Mouse (Mus musculus): Measurements from ENCODE around the gene Arl2bp.
A peak's percentile ranks its signal among the peaks of the same experiment; 100 is the strongest.

Arl2bp gene

DNA sequence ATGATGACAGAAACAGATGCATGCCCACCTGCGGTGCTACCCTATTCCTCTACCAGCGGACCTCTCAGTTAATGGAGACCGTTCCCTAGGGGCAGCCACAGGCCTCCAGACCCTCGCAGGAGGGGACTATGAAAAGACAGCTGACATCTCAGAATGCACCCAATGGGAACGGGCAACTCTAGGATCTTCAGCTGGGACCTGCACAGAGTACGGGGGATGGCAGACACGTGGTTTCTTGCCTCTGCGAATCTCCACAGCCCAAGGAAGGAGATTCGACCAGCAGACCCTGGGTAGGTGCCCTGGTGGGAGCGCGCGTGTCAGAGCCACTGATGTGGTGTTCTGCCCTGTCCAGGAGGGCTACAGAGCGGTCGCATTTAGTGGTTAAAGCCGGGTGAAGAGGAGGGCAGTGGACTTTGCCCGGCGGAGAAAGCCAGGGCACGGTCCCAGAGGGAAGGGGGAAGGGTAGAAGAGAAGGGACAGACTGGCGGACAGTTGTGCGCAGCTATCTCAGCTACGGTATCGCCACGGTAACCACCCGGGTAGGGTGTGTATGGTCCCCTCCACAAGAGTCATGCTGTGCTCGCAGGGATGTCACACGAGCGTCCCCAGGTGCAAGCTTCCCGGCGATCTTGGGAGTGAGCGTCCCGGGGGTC, 29.1 kb downstream of the Arl2bp start:
- DNase-seq (ENCODE audit: low read depth, low spot score), result no peak

DNA sequence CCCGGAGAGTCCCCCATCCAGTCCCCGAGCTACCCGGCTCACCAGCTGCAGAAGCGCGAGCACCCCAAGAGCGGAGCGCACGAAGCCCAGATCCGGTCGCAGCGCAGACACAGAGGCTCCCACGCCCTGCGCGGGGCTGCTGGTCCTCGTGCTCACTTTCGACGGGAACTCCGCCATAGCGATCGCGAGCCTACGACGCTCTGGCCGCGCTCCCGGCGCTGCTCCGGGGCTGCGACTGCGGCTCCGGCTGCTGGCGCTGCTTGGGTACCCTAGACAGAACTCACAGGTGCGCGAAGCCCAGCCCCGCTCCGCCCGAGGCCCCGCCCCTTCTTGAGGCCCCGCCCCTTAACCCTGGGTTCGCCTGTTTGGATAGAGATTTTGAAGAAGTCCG, 29.6 kb downstream of the Arl2bp start, which contains the start of gene Pllp:
Pllp (minus strand) TSS at position 285 of the 391 bp plus-strand sequence.
- peak; percentile 53 for DNase-seq (ENCODE audit: low read depth, low spot score)

DNA sequence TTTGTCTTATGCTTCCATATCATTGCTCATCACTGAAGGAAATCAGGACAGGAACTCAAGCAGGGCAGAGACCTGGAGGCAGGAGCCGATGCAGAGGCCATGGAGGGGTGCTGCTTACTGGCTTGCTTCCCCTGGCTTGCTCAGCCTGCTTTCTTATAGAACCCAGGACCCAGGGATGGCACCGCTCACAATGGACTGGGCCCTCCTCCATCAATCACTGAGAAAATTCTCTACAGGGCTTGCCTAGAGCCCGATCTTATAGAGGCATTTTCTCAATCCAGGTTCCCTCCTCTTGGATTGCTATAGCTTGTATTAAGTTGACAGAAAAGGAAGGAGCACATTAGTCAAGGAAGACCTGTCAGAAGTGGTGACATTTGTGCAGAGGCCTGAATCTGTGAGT, 30.2 kb downstream of the Arl2bp start:
- no peak for DNase-seq (ENCODE audit: low read depth, low spot score)

DNA sequence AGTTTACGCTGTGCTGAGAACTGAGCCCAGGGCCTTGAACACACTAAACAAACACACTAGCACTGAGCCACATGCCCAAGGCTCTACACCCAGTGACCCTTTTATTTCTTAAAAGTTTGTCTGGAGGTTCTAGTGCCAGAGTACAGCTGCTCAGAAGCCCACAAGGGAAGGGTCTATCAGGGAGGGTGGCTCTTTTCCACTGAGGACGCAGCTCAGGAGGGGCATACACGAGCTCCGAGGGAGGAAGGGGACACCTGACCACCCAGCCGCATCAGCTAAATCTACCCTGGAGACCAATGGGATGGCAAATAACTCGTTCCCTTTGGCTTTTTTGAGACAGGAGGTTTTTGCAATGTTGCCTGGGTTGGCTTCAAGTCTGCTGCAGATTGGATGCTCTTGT, 31.6 kb downstream of the Arl2bp start:
- DNase-seq (ENCODE audit: low read depth, low spot score), result no peak

DNA sequence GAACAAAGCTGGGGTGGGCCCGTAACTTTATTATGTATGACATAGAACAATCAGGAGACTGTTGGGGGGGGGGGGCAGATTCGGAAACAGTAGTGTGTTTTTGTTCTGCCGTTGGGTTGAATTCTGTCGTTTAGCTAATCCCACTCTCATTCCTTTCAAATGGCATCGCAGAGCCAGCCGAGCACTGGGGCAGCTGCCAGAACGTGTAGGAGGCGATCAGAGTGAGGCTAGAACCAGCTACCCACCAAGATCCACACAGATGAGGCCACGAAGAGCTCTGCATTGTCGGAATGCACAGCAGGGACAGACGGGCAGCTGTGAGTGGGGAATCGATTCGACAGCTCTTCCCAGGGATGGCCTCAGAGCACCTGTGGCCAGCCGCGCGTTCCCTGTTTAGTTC, 33.0 kb downstream of the Arl2bp start:
- no peak for DNase-seq (ENCODE audit: low read depth, low spot score)

DNA sequence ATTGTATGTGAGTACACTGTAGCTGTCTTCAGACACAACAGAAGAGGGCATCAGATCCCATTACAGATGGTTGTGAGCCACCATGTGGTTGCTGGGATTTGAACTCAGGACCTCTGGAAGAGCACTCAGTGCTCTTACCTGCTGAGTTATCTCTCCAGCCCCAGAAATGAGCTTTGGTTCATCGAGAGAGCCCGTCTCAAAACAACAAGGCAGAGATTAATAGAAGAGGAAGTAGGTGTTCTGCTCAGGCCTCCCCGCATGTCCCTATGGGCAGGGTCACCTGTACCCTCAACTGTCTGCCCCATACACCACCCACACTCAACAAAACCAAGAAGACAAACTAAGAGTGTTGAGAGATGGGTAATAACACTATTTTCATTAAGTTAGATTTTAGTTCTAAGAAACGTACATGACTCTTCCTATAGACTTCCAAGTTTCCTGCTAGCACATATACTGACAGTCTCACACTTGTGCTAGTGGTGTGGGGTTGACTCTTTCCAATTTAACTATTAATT, 34.1 kb downstream of the Arl2bp start:
- no peak for DNase-seq (ENCODE audit: low read depth, low spot score)

DNA sequence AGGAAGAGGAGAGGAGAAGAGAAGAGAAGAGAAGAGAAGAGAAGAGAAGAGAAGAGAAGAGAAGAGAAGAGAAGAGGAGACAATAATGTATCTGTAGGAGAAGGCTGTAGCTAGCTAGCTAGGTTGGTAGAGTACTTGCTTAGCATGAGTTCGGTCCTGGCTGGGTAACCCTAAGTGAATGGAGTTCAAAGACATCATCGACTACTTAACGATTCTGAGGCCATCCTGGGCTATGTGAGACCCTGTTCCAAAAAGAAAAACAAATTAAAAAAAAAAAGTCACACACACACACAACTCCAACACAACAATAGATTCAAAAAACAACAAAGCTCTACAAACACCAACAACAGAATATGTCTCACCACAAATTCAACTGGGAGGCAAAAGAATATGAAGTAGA, 35.8 kb downstream of the Arl2bp start:
- peak; percentile 23 for DNase-seq (ENCODE audit: low read depth, low spot score)

DNA sequence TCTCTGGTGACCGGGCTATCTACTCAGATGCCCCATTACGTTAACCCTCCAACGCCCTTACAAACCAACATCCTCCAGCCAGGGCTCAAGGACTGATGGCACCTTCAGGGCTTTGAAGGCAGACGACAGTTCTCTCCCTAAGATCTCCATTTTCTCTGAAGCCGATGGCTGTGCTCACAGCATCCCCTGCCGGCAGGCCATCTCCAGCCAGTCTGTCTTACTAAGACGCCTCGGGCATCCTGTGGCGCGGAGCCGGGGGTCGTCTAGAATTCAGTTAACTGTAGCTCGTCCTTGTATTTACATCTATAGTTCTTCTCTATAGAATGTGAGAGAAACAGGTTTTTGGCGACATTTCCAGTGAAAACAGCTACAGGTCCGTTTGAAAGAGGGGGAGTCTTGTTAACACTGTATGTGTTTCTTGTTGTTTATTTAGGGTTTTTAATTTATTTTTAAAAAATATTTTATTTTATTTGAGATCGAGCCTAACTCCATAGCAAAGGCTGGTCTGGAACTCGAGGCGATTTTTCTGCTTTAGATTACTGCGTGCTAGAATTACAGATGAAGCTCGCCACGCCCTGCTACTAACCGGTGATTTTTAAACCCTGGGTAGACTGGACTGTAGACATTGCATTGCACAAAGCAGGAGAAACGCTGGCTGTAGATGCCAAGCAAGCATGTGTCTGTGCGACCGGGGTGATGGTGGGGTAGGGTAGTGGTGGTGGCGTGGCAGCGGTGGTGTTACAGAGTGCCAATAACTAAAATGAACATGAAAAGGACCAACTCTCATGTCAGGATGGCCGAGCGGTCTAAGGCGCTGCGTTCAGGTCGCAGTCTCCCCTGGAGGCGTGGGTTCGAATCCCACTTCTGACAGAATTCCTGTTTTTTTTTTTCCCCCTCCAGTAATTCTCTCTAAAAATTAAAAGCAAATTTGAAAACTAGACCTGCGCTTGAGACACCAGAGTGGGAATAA, 36.7 kb downstream of the Arl2bp start:
- peak; percentile 89 for DNase-seq (ENCODE audit: low read depth, low spot score)

DNA sequence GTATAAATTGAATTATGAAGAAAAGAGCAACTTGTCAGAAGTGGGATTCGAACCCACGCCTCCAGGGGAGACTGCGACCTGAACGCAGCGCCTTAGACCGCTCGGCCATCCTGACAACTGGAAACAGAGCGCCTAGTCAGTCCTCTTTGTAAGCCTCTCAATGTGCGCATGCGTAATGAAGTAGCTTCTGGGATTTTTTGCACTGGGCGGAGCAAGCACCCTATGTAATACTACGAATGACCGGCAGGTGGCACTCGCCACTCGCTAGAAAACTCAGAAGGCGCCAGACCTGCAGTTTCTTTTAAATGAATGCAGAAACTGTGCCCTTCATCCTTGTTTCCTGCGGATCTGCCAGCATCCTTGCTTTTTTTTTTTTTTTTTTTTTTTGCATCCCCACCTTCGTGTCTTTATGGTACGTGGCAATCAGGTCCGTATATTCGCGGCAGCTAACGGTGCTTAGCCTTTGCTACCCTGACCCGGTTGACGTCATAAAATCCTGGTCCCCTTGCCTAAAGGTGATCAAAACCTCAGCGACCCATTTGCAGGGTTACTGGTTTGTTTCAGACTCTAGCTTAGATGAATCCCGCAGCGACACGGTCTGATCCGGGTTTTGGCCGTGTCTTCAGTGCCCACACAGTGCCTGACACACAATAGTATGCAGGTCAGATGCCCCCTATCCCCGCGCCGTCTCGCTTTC, 37.7 kb downstream of the Arl2bp start:
- peak; percentile 98 for DNase-seq (ENCODE audit: low read depth, low spot score)

DNA sequence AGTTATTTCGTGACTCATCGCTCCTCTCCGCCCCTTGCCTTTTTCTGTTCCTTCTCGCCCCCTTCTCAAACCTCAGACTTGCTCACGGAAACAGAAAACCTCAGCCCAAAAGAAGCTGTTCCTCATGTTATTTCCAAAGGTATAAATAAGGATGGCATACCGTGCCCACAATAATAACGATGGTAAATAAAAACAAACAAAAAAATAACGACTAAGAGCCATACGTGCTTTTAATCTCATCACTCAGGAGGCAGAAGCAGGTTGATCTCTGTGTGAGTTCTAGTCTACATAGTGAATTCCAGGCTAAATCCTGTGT, 38.2 kb downstream of the Arl2bp start:
- DNase-seq (ENCODE audit: low read depth, low spot score), result no peak

GRCm38 (mm10) chr8:94705581-94706245, 39.3 kb downstream of the Arl2bp start:
- DNase-seq (ENCODE audit: low read depth, low spot score), result no peak

DNA sequence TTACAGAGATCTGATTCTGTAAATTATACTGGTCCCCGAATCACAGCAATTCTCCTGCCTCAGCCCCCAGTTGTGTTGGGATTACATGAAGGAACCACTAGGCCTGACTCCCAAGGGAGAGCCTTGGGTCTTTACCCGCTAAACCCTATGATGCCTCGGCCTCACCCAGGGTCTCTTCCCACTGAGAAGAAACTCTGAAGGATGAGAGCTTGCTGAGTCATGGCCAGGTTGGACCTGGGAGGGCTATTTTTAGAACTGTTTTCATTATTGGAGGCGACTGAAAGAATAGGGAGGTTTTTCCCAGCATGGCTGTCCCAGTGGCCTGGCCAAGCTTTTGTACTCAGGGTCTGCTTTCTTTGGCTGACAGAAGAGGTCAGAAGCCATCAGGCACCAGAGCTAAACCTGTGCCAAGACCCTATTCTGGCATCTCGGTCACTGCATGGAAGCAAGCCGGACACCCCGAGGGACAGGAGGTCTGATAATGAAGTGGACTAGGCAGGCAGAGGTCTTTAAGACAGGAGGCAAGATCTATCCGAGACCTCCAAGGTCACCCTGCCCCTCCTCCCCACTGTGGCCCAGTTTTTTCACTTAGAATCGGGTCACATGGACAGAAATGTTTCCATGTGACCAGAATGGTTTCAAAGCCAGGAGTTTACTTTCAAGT, 40.5 kb downstream of the Arl2bp start:
- no peak for DNase-seq (ENCODE audit: low read depth, low spot score)

DNA sequence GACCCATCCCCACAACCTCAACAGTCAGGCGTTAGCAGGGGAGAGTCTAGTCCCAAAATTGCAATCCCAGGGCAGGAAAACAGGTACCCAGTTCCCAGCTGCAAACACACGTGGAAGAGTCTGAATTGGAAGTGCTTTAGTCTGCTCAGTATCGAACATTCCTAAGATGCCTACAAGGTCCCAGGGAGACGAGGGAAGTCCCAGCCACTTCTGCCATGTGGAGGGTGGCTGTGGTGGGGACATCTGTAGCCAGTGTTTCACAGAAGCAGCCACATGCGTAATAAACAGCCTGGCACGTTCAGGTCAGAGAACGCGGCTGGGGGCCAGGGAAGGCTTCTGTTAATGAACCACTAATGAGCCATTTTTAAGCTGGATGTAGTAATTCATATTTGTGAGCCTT, 43.9 kb downstream of the Arl2bp start:
- no peak for DNase-seq (ENCODE audit: low read depth, low spot score)

- no peak for DNase-seq (ENCODE audit: low read depth, low spot score)
These were observed 44.8 kb downstream of the Arl2bp start for GRCm38 (mm10) chr8:94711160-94711718.

GRCm38 (mm10) chr8:94714556-94714955, 48.2 kb downstream of the Arl2bp start:
- DNase-seq (ENCODE audit: low read depth, low spot score), result no peak

- DNase-seq (ENCODE audit: low read depth, low spot score), result no peak
These were observed 49.5 kb downstream of the Arl2bp start for GRCm38 (mm10) chr8:94715871-94716270.

- no peak for DNase-seq (ENCODE audit: low read depth, low spot score)
These were observed 50.4 kb downstream of the Arl2bp start for GRCm38 (mm10) chr8:94716841-94717240.

Measured in CD4-positive, CD25-positive, alpha-beta regulatory T cell, adult 2 months (primary cell).